Mouse (Mus musculus): ENCODE data around the gene Rab11fip3.

- no peak for TF ChIP-seq CTCF (IDR thresholded peaks at IDR 0.05; ENCODE audit: extremely low read depth, insufficient read depth, low read length)
- TF ChIP-seq POLR2A (IDR thresholded peaks at IDR 0.05; ENCODE audit: extremely low read depth, insufficient read depth, low read length): no peak
These were observed 117.3 kb downstream of the Rab11fip3 start, which contains the start of gene A930017K11Rik for GRCm38 (mm10) chr17:25951803-25952623.

All from cortical plate, adult 2 months (tissue).